Mouse (Mus musculus) adrenal gland, postnatal 14 days (tissue): ENCODE results near the gene Phf2. TPM values are rescaled to one million over a fixed set of nuclear protein-coding genes. Genes with fewer than 3 reads are reported as not detected.

Experiments used
- total RNA-seq: library from RNA; stranded (reverse); gene quantifications from 2 replicates; pipeline ENCODE4 v1.2.3, GENCODE M21; 2021

The Phf2 gene
- total RNA-seq, 1 experiment from 2014 or later: 39.4 TPM

Other genes starting within 250 kb of the Phf2 start
- gene Ptpdc1, start 245.5 kb downstream of the Phf2 start, total RNA-seq: 7.2 and 7.8 TPM in 2 replicates
- gene Barx1, start 208.1 kb downstream of the Phf2 start, total RNA-seq: not detected in 2 replicates
- gene Fam120a, start 96.9 kb upstream of the Phf2 start, total RNA-seq: 164 and 165 TPM in 2 replicates